Mouse (Mus musculus): Measurements from ENCODE around the gene Tmed5. TPM values are rescaled to one million over a fixed set of nuclear protein-coding genes. Genes with fewer than 3 reads are reported as not detected.
"Not testable (repeated sequence)": the region's sequence is repeated elsewhere in the genome, so short reads cannot be mapped to it uniquely, and the experiment has no call there.

Tmed5 gene
- polyA plus RNA-seq (2015; fragmentation: Nextera tagmentation; extraction: Ambion mirVana), result 24.7 and 26.7 TPM in 2 replicates

DNA sequence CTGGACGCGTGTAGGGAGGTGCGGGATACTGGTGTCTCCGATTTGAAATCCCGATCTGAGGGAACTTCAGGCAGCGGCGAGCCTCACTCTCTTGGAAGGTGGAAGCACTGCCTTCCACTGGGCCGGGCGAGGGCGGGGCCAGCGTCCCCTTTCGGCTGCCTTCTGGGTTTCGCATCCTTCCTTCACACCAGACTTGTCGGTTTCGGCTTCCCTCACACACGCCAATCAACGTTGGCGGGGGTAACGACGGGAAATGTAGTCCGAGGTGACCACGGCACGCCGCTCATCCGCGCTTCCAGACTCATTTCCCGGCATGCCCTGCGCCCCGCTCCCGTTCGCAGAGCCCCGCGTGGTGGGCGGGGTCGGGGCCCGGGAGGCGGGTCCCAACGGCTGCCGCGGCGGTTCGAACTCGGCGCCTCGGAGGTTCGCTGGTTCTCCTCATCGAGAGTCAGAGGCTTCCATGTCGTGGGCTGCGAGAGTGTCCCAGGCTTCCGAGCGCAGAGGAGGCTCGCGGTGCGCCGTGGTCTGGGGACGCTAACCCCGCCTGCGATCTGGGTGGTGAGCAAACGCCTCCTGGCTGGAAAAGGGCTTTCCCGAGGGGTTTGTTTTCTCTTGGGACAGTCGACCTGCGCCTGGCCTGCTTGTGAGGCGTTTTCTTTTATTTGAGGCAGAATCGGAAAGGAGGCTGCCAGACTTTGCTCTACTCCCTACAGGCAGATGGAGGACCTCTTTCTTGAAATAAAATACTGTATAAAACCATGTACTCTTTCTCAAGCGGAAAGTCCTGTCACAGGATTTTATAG lies at the start of gene Tmed5, which contains the start of gene Ccdc18:
Gene Tmed5, minus strand, starts transcription at position 180 of the 803 bp plus-strand sequence.
Gene Ccdc18, plus strand, starts transcription at position 435 of the 803 bp plus-strand sequence.
- Histone ChIP-seq H3K9ac (peak within 1 kb of the TSS; percentile 83), H3K9me3 (no peaks in the 10 kb centered on the region), H3K27me3 (no peaks in the 10 kb centered on the region), H3K27ac (peak within 1 kb of the TSS; percentile 87), H3K4me1 (replicated peaks) (peaks cover 21% of the 10 kb centered on the region), H3K4me3 (peak within 1 kb of the TSS; percentile 87), H3K4me2 (peak within 1 kb of the TSS; percentile 73), H3K36me3 (peaks cover 13% of the 10 kb centered on the region)
- peak; percentile 99 for ATAC-seq (ENCODE audit: low FRiP score)
- WGBS, result under 1% methylated on average over 65 of the region's 65 CpGs

DNA sequence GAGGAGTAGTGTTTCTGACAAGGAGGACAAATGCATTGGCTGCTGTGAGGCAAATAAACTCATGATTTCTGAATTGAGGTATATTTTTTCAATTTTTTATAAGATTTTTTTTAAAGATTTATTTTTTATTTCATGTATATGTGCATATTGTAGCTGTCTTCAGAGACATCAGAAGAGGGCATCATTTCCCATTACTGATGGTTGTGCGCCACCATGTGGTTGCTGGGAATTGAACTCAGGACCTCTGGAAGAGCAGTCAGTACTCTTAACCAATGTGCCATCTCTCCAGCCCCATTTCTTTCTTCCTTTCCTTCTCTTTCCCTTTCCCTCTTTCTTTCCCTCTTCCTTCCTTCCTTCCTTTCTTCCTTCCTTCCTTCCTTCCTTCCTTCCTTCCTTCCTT lies 31.3 kb upstream of the Tmed5 start:
- Histone ChIP-seq H3K9ac (no peak overlapping the region), H3K4me2 (no peak overlapping the region), H3K4me1 (replicated peaks) (no peaks in the 10 kb centered on the region), H3K4me3 (no peak overlapping the region), H3K27me3 (no peaks in the 10 kb centered on the region), H3K27ac (no peak overlapping the region), H3K9me3 (no peaks in the 10 kb centered on the region), H3K36me3 (no peaks in the 10 kb centered on the region)
- no peak for ATAC-seq (ENCODE audit: low FRiP score)
- 10% methylated on average over 1 of the region's 1 CpGs for WGBS

DNA sequence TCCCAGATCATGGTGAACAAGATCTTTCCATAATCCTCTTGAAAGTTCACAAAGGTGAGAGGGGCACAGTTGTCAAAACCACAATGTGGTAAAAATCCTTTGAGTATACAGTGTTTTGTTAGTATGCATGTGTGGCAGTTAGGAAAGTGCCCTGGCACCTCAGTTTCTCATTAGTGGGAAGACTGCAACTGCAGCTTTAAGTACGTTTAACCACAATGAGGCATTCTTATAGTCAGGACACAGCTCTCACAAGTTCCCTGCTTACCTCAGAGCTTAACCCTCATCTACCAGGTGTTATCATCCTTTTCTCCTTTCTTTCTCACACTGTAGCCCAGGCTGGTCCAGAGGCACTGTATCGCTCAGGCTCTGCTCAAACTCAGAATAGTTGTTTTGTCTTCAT lies 28.4 kb upstream of the Tmed5 start:
- no peak for ATAC-seq (ENCODE audit: low FRiP score)
- Histone ChIP-seq H3K9me3 (no peaks in the 10 kb centered on the region), H3K27ac (no peak overlapping the region), H3K4me2 (no peak overlapping the region), H3K36me3 (no peaks in the 10 kb centered on the region), H3K9ac (no peak overlapping the region), H3K4me3 (no peak overlapping the region), H3K4me1 (replicated peaks) (no peaks in the 10 kb centered on the region), H3K27me3 (no peaks in the 10 kb centered on the region)
- 78% methylated on average over 2 of the region's 2 CpGs for whole genome bisulfite sequencing

DNA sequence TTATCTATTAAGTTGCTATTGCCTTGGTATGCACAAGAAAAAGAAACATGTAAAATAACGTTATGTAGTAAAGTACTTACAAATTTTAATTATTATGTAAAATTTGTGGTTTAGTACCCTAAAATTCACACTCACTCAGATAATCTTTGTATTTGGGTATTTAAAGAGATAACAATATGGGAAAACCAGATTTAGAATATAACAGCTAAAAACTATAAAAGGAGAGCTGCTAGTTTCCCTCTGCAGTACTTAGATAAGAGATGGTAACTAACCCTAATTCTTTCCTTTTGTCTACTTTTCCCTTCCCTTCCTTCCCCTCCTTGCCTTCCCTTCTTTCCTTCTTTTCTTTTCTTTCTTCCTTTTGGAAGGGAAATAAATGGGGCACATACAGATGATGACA lies 20.2 kb upstream of the Tmed5 start:
- ATAC-seq (ENCODE audit: low FRiP score), result no peak
- H3K27me3 ChIP-seq, result no peaks in the 10 kb centered on the region
- H3K9me3 ChIP-seq, result no peaks in the 10 kb centered on the region
- H3K4me1 ChIP-seq (replicated peaks), result no peaks in the 10 kb centered on the region
- H3K27ac ChIP-seq, result no peak overlapping the region
- H3K9ac ChIP-seq, result no peak overlapping the region
- WGBS, result 92% methylated on average over 1 of the region's 1 CpGs
- H3K4me2 ChIP-seq, result no peak overlapping the region
- H3K4me3 ChIP-seq, result no peak overlapping the region
- no peaks in the 10 kb centered on the region for H3K36me3 ChIP-seq

DNA sequence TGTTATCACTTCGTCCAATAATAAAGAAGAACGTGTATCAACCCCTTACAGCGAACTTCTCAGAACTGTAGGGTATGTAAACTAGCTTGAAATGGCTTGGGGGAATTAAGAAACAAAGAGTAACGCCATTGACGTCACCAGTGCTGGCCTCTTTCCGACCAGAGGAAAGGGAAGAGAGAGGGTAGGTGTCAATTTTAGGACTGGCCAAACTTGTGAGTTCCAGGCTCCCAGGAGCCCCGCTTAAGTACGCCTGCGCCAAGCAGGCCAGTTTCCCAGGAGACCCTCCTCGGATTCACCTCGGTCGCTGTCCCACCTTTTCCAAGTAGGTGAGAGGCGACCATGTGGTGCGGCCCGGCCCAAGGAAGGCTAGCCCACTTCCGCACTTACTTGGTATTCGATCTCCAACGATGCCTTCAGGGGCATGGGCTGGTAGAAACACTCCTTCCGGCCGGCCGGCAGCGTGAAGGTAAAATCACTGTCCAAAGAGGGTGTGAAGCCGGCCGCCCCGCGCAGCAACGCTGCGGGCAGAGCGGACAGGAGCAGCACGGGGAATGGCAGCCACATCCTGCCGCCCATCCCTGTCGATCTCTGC lies 475 bp downstream of the Tmed5 start:
- Histone ChIP-seq H3K4me1 (replicated peaks) (peaks cover 21% of the 10 kb centered on the region), H3K9me3 (no peaks in the 10 kb centered on the region), H3K4me3 (peak overlapping the region; percentile 87), H3K9ac (peak overlapping the region; percentile 83), H3K36me3 (peaks cover 15% of the 10 kb centered on the region), H3K4me2 (peak overlapping the region; percentile 73), H3K27ac (peak overlapping the region; percentile 87), H3K27me3 (no peaks in the 10 kb centered on the region)
- WGBS, result under 1% methylated on average over 32 of the region's 32 CpGs
- peak; percentile 68; the same call in 1 of the 2 replicates for ATAC-seq (ENCODE audit: low FRiP score)

DNA sequence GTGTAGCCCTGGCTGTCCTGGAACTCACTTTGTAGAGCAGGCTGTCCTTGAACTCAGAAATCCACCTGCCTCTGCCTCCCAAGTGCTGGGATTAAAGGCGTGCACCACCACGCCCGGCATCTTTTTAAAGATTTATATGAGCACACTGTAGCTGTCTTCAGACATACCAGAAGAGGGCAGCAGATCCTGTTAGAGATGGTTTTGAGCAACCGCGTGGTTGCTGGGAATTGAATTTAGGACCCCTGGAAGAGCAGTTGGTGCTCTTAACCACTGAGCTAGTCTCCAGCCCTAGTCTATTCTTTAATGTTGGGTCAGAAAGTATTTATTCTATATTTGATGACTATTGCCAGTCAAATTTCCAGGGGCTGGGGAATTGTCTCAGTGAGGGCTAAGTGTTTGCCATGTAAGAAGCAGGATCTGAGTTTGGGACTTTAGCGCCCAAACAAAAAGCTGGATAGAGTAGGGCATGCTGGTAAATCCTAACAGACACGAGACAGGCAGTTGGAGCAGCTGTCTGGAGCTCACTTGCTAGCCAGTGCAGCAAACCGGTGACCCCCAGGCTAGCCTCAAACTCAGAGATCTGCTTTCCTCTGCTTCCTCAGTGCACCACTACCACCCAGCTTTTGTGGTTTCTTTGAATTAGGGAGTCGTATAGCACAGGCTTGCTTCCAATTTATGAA lies 12.1 kb downstream of the Tmed5 start:
- Histone ChIP-seq H3K36me3 (peaks cover 17% of the 10 kb centered on the region), H3K27me3 (no peaks in the 10 kb centered on the region), H3K9ac (no peak overlapping the region), H3K4me2 (no peak overlapping the region), H3K9me3 (no peaks in the 10 kb centered on the region), H3K4me3 (no peak overlapping the region), H3K4me1 (replicated peaks) (no peaks in the 10 kb centered on the region), H3K27ac (no peak overlapping the region)
- no peak for ATAC-seq (ENCODE audit: low FRiP score)
- WGBS, result 84% methylated on average over 9 of the region's 9 CpGs

DNA sequence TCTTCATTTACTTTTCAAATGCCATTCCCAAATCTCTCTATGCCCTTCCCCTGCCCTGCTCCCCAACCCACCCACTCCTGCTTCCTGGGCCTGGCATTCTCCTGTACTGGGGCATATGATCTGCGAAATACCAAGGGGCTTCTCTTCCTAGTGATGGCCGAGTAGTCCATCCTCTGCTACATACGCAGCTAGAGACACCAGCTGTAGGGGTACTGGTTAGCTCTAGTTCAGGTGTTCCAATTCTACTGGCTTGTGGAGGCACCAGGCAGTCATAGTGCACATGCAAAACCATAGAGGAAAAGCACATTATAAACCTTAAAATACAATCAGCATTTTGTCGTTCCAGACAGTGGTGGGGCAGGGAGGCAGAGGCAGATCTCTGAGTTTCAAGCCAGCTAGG lies 14.7 kb downstream of the Tmed5 start:
- no peak for ATAC-seq (ENCODE audit: low FRiP score)
- no peak overlapping the region for H3K9ac ChIP-seq
- H3K36me3 ChIP-seq, result peaks cover 11% of the 10 kb centered on the region
- H3K4me3 ChIP-seq, result no peak overlapping the region
- 92% methylated on average over 4 of the region's 4 CpGs for WGBS
- H3K27me3 ChIP-seq, result no peaks in the 10 kb centered on the region
- no peak overlapping the region for H3K4me2 ChIP-seq
- no peaks in the 10 kb centered on the region for H3K9me3 ChIP-seq
- H3K27ac ChIP-seq, result no peak overlapping the region
- H3K4me1 ChIP-seq (replicated peaks), result no peaks in the 10 kb centered on the region

DNA sequence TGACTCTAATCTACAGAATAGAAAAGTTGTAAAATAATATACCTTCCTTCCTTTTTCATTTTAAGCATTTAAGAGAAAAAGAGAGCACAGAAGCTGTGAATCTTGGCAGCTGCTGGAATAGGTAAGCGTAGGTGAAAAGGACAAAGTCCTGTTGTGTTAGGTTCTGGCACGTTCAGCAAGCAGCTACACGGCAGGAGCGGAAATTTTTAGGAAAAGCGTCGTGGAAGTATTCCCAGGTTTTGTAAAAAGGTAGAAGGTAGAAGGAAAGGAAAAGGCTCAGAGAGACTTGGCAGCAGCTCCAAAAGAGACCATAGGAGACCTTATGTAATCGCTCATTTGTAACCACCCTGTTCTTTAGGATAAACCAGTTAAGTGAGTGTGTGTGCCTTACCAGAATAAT lies 23.1 kb downstream of the Tmed5 start:
- 95% methylated on average over 7 of the region's 7 CpGs for WGBS
- no peaks in the 10 kb centered on the region for H3K27me3 ChIP-seq
- H3K9ac ChIP-seq, result no peak overlapping the region
- no peak overlapping the region for H3K4me2 ChIP-seq
- no peak overlapping the region for H3K4me3 ChIP-seq
- H3K27ac ChIP-seq, result no peak overlapping the region
- no peak for ATAC-seq (ENCODE audit: low FRiP score)
- H3K4me1 ChIP-seq (replicated peaks), result no peaks in the 10 kb centered on the region
- H3K36me3 ChIP-seq, result peaks cover 34% of the 10 kb centered on the region
- H3K9me3 ChIP-seq, result no peaks in the 10 kb centered on the region

DNA sequence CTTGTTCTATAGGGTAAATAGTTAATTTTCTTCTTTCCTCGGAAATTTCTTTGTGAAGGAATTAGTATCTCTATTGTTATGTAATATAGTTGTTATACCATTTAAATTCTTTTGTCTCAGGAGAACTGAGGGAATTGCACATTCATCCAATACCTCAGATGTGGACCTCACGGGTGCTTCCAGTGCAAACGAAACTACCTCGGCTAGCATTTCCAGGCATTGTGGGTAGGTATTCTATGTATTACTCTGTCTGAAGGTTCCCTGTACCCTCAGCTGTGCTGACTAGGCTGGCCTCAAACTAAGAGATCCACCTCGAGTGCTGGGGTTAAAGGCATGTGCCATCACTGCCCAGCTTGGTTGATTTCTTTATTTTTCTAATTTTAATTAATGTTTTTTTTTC lies 28.1 kb downstream of the Tmed5 start:
- ATAC-seq (ENCODE audit: low FRiP score), result no peak
- H3K4me2 ChIP-seq, result no peak overlapping the region
- H3K4me1 ChIP-seq (replicated peaks), result no peaks in the 10 kb centered on the region
- no peak overlapping the region for H3K27ac ChIP-seq
- no peak overlapping the region for H3K9ac ChIP-seq
- no peaks in the 10 kb centered on the region for H3K27me3 ChIP-seq
- no peak overlapping the region for H3K4me3 ChIP-seq
- 90% methylated on average over 5 of the region's 5 CpGs for WGBS
- H3K9me3 ChIP-seq, result no peaks in the 10 kb centered on the region
- peaks cover 57% of the 10 kb centered on the region for H3K36me3 ChIP-seq

DNA sequence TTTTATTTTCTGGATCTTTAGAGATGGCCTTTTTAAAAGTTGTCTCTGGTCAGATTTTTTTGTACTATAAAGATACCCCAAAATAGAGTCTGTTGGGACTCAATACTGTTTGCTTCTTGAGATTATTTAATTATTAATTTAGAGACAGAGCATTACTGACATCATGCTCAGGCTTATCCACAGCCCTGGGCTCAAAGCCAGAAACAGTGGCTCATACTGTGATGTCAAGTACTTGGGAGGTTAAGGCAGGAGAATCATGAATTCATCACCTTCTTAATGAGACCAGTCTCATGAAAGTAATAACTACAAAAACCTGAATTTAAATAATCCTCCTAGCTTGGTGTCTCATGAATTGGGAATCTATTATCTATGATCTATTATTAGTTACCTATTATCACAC lies 32.2 kb downstream of the Tmed5 start:
- H3K9me3 ChIP-seq, result no peaks in the 10 kb centered on the region
- H3K4me3 ChIP-seq, result no peak overlapping the region
- H3K27ac ChIP-seq, result no peak overlapping the region
- H3K4me2 ChIP-seq, result no peak overlapping the region
- no peaks in the 10 kb centered on the region for H3K27me3 ChIP-seq
- no peak for ATAC-seq (ENCODE audit: low FRiP score)
- peaks cover 60% of the 10 kb centered on the region for H3K36me3 ChIP-seq
- H3K9ac ChIP-seq, result no peak overlapping the region
- H3K4me1 ChIP-seq (replicated peaks), result no peaks in the 10 kb centered on the region

DNA sequence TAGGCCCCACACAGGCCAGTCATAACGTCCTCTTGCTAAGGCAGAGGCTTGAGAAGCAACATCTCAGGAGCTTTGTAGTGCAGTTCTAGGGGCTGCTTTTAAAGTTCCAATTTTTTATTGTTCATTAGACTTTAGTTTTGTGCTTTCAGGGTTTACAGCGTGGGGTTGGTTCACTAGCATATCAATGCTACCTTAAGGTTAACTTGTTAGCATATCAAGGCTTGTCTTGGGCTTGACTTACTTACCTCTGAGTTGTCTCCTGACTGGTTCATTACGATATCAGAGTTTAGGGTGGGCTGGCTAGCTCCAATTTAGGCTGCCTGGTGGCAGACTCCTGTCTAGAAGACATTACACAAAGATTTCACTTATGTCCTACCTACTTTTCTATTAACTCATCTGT lies 34.7 kb downstream of the Tmed5 start:
- H3K27me3 ChIP-seq, result no peaks in the 10 kb centered on the region
- no peak for ATAC-seq (ENCODE audit: low FRiP score)
- H3K4me3 ChIP-seq, result no peak overlapping the region
- no peak overlapping the region for H3K4me2 ChIP-seq
- no peaks in the 10 kb centered on the region for H3K4me1 ChIP-seq (replicated peaks)
- H3K27ac ChIP-seq, result no peak overlapping the region
- H3K9ac ChIP-seq, result no peak overlapping the region
- 85% methylated on average over 3 of the region's 3 CpGs for WGBS
- peaks cover 57% of the 10 kb centered on the region for H3K36me3 ChIP-seq
- H3K9me3 ChIP-seq, result no peaks in the 10 kb centered on the region

DNA sequence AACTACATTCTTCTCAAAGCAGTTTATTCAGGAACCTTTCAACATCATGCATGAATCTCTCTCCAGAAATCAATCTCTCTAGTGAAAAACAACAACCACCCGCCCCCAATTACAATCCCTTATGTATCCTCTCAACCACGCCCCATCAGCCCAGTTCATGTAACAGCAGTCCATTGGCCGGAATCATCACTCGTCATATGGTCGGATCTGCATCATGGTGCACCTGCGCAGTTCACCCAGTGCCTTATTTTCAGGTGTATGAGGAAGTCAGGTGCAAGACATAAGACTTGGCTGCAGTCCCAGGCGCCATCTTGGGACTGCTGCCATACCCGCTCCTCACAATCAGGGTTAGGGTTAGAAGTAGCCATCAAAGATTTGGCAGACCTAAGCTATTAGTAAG lies 39.7 kb downstream of the Tmed5 start:
- H3K9me3 ChIP-seq; H3K4me3 ChIP-seq; ATAC-seq (ENCODE audit: low FRiP score); H3K27ac ChIP-seq; H3K4me1 ChIP-seq (replicated peaks); H3K9ac ChIP-seq; H3K4me2 ChIP-seq; H3K27me3 ChIP-seq: not testable (repeated sequence)
- 98% methylated on average over 8 of the region's 8 CpGs for WGBS
- peaks cover 67% of the 10 kb centered on the region for H3K36me3 ChIP-seq

All from hindbrain, embryonic 13.5 days (tissue).